In the genomic region with DNA sequence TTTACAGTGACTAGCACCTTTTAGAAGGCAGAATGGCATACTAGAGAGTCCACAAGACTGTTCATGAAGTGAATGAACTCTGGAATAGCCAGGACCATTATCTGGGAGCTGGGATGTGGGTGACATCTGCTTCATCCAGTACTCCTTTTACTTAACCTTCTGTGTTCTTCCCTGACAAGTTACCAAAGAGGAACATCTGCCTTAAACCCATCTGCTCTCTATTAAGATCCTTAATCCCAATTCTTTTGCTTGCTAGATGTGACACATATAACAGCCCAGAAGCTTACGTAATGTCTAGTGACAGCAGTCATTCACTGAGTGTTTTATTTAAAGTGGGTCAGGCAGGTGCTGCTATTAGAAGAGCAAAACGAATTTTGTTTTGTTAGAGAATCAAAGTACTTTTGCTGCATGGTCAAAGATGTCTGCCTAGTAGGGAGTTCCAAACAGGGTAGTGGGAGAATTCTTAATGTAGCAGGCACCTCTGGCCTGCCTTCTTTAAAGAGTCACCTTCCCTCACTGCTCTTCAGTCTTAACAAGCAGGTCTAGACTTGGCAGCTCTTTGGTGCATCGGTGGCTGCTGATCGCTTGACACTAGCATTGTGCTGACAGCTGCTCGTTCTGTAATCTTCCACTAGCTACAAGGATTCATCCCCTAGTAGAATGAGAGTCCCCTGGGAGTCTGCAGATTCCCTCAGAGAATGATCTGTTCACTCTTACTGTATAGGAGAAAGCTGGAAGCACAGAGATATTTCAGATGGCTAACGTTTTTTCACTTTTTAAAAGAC, we compare ENCODE assay signal across 21 mouse cellular contexts. TPM values are rescaled to one million over a fixed set of nuclear protein-coding genes. Genes with fewer than 3 reads are reported as not detected.
DNase-seq lines count a peak whose midpoint lies in the region; ATAC-seq and TF ChIP-seq lines count a peak whose summit lies in the region.
"Had no signal": no experiment of that assay in that cellular context is flagged by ENCODE, and none has a peak within 500 bp of the region (broad histone marks: within the 10 kb centered on the region; RNA-seq: fewer than 3 reads in every experiment).

No protein-coding gene starts in this region.

- no peak overlapping the region for H3K4me3 ChIP-seq in hindbrain, postnatal 0 days (ENCODE audit: low read length)
- no peak overlapping the region for H3K4me3 ChIP-seq in hindbrain, embryonic 14.5 days (replicated peaks; ENCODE audit: low read length)
- no peak overlapping the region for H3K4me3 ChIP-seq in intestine, embryonic 16.5 days (ENCODE audit: low read length)
- H3K4me3 ChIP-seq: kidney, embryonic 15.5 days; left cerebral cortex, adult 2 months; liver, embryonic 13.5 days; neural tube, embryonic 15.5 days had no signal

- H3K9me3 ChIP-seq in hindbrain, postnatal 0 days (ENCODE audit: low read length), result no peaks in the 10 kb centered on the region
- no peaks in the 10 kb centered on the region for H3K9me3 ChIP-seq in hindbrain, embryonic 14.5 days (ENCODE audit: control insufficient read depth, low read length)
- H3K9me3 ChIP-seq in intestine, embryonic 16.5 days (ENCODE audit: control insufficient read depth, low read length), result no peaks in the 10 kb centered on the region
- H3K9me3 ChIP-seq: kidney, embryonic 15.5 days; liver, embryonic 13.5 days; neural tube, embryonic 15.5 days had no signal

- H3K4me1 ChIP-seq in hindbrain, postnatal 0 days (ENCODE audit: insufficient read depth, low read length), result no peaks in the 10 kb centered on the region
- no peaks in the 10 kb centered on the region for H3K4me1 ChIP-seq in hindbrain, embryonic 14.5 days (replicated peaks; ENCODE audit: control insufficient read depth, insufficient read depth, low read length)
- no peaks in the 10 kb centered on the region for H3K4me1 ChIP-seq in intestine, embryonic 16.5 days (ENCODE audit: control insufficient read depth, insufficient read depth, low read length)
- H3K4me1 ChIP-seq: kidney, embryonic 15.5 days; liver, embryonic 13.5 days; neural tube, embryonic 15.5 days had no signal

- no peak overlapping the region for H3K27ac ChIP-seq in hindbrain, postnatal 0 days
- no peak overlapping the region for H3K27ac ChIP-seq in hindbrain, embryonic 14.5 days
- H3K27ac ChIP-seq in intestine, embryonic 16.5 days (ENCODE audit: low read length), result no peak overlapping the region
- H3K27ac ChIP-seq: kidney, embryonic 15.5 days; left cerebral cortex, adult 2 months; liver, embryonic 13.5 days; neural tube, embryonic 15.5 days had no signal

- TF ChIP-seq CTCF in hindbrain, postnatal 0 days (IDR thresholded peaks at IDR 0.05; ENCODE audit: low read depth), result no peak

- peak; percentile 59; the same call in 1 of the 2 replicates for ATAC-seq in cerebellum, adult (ENCODE audit: insufficient number of reproducible peaks, low FRiP score, low TSS enrichment)
- ATAC-seq in hindbrain, postnatal 0 days, result no peak
- no peak for ATAC-seq in hindbrain, embryonic 14.5 days (ENCODE audit: low FRiP score)
- no peak for ATAC-seq in intestine, embryonic 16.5 days
- ATAC-seq: hindbrain, embryonic 16.5 days had no signal

- H3K36me3 ChIP-seq in hindbrain, postnatal 0 days (ENCODE audit: insufficient read depth, low read length), result peaks cover 11% of the 10 kb centered on the region
- H3K36me3 ChIP-seq in hindbrain, embryonic 14.5 days (replicated peaks; ENCODE audit: control insufficient read depth, insufficient read depth), result peaks cover 44% of the 10 kb centered on the region
- H3K36me3 ChIP-seq in intestine, embryonic 16.5 days (ENCODE audit: control insufficient read depth, insufficient read depth, low read length), result no peaks in the 10 kb centered on the region

- no peak overlapping the region for H3K4me2 ChIP-seq in hindbrain, postnatal 0 days (ENCODE audit: low read depth, low read length)
- H3K4me2 ChIP-seq in hindbrain, embryonic 14.5 days (replicated peaks), result no peak overlapping the region
- H3K4me2 ChIP-seq in intestine, embryonic 16.5 days (ENCODE audit: low read depth, low read length), result no peak overlapping the region
- H3K4me2 ChIP-seq: kidney, embryonic 15.5 days; liver, embryonic 13.5 days; lung, embryonic 14.5 days; neural tube, embryonic 15.5 days had no signal

- H3K27me3 ChIP-seq in hindbrain, postnatal 0 days (ENCODE audit: insufficient read depth, low read length), result no peaks in the 10 kb centered on the region
- H3K27me3 ChIP-seq in hindbrain, embryonic 14.5 days (ENCODE audit: control insufficient read depth, insufficient read depth, low read length), result no peaks in the 10 kb centered on the region
- H3K27me3 ChIP-seq in intestine, embryonic 16.5 days (replicated peaks; ENCODE audit: control insufficient read depth, insufficient read depth, low read length), result no peaks in the 10 kb centered on the region
- H3K27me3 ChIP-seq: kidney, embryonic 15.5 days; liver, embryonic 13.5 days; neural tube, embryonic 15.5 days had no signal

- intact Hi-C loops in heart, postnatal 10 days (cut with DNase I), result no loop called here

- H3K9ac ChIP-seq in hindbrain, postnatal 0 days (replicated peaks; ENCODE audit: low read length), result no peak overlapping the region
- no peak overlapping the region for H3K9ac ChIP-seq in hindbrain, embryonic 14.5 days
- no peak overlapping the region for H3K9ac ChIP-seq in intestine, embryonic 16.5 days (ENCODE audit: low read depth, low read length)
- H3K9ac ChIP-seq: kidney, embryonic 15.5 days; liver, embryonic 13.5 days; lung, embryonic 14.5 days; neural tube, embryonic 15.5 days had no signal

- no peak for DNase-seq in cerebellum, adult 11-12 months
- DNase-seq in heart, adult 11 months, result peak; percentile 91
- DNase-seq in heart, adult 9 months (ENCODE audit: low spot score in 2 of 2), result no peak
- peak; percentile 8 for DNase-seq in hindbrain, postnatal 0 days (ENCODE audit: low spot score)
- DNase-seq in hindbrain, embryonic 14.5 days (ENCODE audit: low spot score), result no peak
- DNase-seq in heart, postnatal 10 days, result peak; percentile 26 to 41
- DNase-seq: adrenal gland, postnatal 14 days; cerebellum, adult 11 months; kidney, adult 11 months; layer of hippocampus, adult 9-11 months; liver, embryonic 13.5 days; lung, embryonic 14.5 days; thymus, adult 18-20 months; thymus, postnatal 36 days had no signal

- 63% methylated on average over 6 of the region's 6 CpGs for WGBS in hindbrain, postnatal 0 days
- WGBS in hindbrain, embryonic 14.5 days, result 76% methylated on average over 6 of the region's 6 CpGs
- 79% methylated on average over 6 of the region's 6 CpGs for WGBS in intestine, embryonic 16.5 days

RNA-seq across cellular contexts. Expression of gene Sgo1, which starts 27.9 kb away (rescaled TPM):
- total RNA-seq in hindbrain, postnatal 0 days (2014; rRNA removed), result 2.7 and 3.5 TPM in 2 replicates
- polyA plus RNA-seq in hindbrain, postnatal 0 days (2015; fragmentation: Nextera tagmentation; extraction: Ambion mirVana), result 6.8 and 6.9 TPM in 2 replicates
- polyA plus RNA-seq in hindbrain, embryonic 14.5 days (2014; fragmentation: Nextera tagmentation; extraction: Ambion mirVana), result 4.4 and 5.4 TPM in 2 replicates
- total RNA-seq in heart, postnatal 10 days (2021), result 1 to 10 TPM; 3.4 to 3.8 TPM
- polyA plus RNA-seq in intestine, embryonic 16.5 days (2015; fragmentation: Nextera tagmentation; extraction: Ambion mirVana), result 20.2 and 24.7 TPM in 2 replicates
- total RNA-seq: gastrocnemius, adult 18-20 months had no signal

Comparison
In these comparisons a context has a peak if more than half of its experiments do, and no peak if none do; other contexts are left out.
1. DNase-seq: peak in heart, adult 11 months (single experiment), hindbrain, postnatal 0 days (single experiment) and heart, postnatal 10 days (2 of 2); none in cerebellum, adult 11-12 months (single experiment), heart, adult 9 months (0 of 2) and hindbrain, embryonic 14.5 days (single experiment).